Mouse (Mus musculus): Measurements from ENCODE around the gene Fbxo17.
A peak's percentile ranks its signal among the peaks of the same experiment; 100 is the strongest.
"Not testable (repeated sequence)": the region's sequence is repeated elsewhere in the genome, so short reads cannot be mapped to it uniquely, and the experiment has no call there.

Fbxo17 gene

GRCm38 (mm10) chr7:28716590-28717281 lies at the start of gene Fbxo17:
TSS of gene Fbxo17 (plus strand) at chr7:28716804.
- DNase-seq (ENCODE audit: low spot score in 2 of 2): peak in 1 of 2 experiments; percentile 59

DNA sequence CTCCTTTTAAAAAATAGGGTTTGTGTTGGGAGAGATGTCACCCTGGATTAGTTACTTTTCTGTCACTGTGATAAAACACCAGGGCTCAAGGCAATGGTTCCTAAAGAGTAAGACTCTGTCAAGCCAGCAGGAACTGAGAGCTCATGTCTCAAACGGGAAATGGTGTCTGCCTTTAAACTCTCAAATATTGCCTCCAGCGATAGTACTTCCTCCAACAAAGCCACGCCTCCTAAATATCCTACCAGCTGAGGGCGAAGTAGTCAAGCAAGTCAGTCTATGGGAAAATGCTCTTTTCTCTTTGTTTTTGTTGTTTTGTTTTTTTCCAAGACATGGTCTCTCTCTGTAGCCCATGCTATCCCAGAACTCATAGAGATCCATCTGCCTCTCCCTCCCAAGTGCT lies 45.4 kb upstream of the Fbxo17 start:
- peak; percentile 58 to 60 for DNase-seq (ENCODE audit: low spot score in 2 of 2)

GRCm38 (mm10) chr7:28672276-28672675 lies 44.3 kb upstream of the Fbxo17 start:
- peak; percentile 28 to 34 for DNase-seq (ENCODE audit: low spot score in 2 of 2)

- DNase-seq (ENCODE audit: low spot score in 2 of 2): not testable (repeated sequence)
Measured at GRCm38 (mm10) chr7:28672786-28673185, 43.8 kb upstream of the Fbxo17 start.

- no peak for DNase-seq (ENCODE audit: low spot score in 2 of 2)
Measured at GRCm38 (mm10) chr7:28674994-28675393, 41.6 kb upstream of the Fbxo17 start.

DNA sequence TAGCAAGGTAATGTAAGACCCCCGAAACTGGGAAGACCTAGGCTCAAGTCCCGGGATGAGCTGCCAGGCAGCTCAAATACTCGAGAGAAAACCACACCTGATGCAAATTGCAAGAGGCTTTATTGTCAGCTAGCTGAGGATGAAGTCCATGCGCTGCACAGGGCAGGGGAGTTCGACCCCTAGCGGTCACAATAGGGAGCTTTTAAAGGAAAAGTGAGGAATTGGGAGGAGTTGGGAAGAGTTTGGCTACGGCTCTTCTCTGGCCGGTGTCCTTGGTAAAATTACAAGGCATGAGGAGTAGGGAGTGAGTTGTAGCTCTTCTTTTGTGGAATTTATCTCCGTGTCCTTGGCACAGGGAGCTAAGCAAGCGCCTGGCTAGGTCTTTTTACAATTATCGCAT lies 40.9 kb upstream of the Fbxo17 start:
- no peak for DNase-seq (ENCODE audit: low spot score in 2 of 2)

GRCm38 (mm10) chr7:28676811-28677541 lies 39.6 kb upstream of the Fbxo17 start:
- DNase-seq (ENCODE audit: low spot score in 2 of 2): no peak

DNA sequence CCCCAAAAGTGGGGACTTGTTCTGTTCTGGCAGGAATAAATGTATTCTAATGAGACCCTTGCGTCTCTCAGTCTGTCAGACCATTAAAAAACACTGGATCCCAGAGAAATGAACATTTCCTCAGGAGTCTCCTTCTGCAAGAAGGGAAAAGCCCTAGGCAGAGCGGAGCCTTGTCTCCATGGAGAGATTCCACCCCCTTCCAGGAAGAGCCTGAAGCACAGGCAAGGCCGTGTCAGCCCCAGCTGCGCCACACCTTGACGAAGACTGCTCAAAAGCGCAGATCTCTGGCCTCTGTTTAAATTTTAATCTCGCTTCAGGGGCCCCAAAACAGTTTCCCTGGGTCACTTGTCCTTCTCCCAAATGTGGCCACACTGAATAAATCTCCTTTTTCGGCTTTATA lies 39.0 kb upstream of the Fbxo17 start:
- DNase-seq (ENCODE audit: low spot score in 2 of 2): no peak

GRCm38 (mm10) chr7:28691075-28691474 lies 25.5 kb upstream of the Fbxo17 start:
- no peak for DNase-seq (ENCODE audit: low spot score in 2 of 2)

DNA sequence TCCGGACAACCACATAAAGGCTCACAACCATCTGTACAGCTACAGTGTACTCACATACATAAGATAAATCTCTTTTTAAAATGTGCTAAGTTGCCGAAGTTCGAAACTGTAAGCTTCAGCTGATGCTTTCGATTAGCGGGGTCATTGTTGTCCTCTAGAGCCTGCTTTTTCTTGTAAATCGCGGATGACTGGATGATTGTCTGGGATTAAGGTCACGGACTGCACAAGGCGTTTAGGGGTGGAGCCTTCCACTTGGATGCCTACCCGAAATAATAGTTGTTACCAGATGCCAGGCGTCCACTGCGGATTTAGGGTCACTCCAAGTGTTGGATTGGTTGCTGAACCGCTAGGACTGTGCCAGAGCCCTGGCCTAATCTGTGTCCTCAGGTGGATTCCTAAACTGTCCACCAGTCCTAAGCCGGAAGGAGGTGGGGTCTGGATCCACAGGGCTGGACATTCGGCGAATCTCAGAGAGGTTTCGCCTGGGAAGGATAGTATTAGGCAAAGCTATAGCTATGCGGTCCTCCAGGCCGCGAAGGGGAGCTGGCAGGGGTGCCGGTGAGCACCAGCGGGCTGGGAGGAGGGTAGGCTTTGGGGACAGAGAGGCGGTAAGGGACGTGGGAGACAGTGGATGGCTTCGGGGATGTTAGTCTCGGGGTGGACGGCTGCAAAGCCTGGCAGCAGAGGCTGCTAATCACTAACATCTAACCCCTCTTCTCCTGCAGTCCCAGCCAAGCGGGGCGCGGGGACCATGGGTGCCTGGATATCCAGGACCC lies 23.9 kb upstream of the Fbxo17 start, which contains the start of gene Fbxo27:
Fbxo27 (plus strand) TSS at position 305 of the 776 bp plus-strand sequence.
- DNase-seq (ENCODE audit: low spot score in 2 of 2): no peak

DNA sequence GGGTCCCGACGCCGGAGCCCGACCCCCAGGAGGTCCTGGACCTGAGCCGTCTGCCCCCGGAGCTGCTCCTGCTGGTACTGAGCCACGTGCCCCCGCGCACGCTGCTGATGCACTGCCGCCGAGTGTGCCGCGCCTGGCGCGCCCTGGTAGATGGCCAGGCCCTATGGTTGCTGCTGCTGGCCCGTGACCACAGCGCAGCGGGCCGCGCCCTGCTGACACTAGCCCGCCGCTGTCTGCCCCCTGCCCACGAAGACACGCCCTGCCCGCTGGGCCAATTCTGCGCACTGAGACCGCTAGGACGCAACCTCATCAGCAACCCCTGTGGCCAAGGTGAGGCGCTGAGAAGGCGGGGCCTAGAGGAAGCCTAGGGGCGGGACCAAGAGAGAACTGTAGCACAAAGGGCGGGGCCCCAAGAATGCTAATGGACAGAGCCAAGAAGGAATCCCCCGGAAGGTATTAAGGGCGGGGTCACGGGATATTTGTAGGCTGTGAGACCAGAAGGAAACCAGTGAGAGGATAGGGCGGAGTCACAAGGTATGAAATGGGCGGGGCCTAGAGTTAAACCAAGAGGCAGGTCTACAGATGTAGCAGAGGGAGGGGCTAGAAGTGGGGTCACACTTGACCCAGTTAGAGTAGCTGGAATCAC lies 23.2 kb upstream of the Fbxo17 start:
- peak; percentile 88 to 95 for DNase-seq (ENCODE audit: low spot score in 2 of 2)

- peak; percentile 38 to 40 for DNase-seq (ENCODE audit: low spot score in 2 of 2)
Measured at GRCm38 (mm10) chr7:28694423-28694822, 22.2 kb upstream of the Fbxo17 start.

DNA sequence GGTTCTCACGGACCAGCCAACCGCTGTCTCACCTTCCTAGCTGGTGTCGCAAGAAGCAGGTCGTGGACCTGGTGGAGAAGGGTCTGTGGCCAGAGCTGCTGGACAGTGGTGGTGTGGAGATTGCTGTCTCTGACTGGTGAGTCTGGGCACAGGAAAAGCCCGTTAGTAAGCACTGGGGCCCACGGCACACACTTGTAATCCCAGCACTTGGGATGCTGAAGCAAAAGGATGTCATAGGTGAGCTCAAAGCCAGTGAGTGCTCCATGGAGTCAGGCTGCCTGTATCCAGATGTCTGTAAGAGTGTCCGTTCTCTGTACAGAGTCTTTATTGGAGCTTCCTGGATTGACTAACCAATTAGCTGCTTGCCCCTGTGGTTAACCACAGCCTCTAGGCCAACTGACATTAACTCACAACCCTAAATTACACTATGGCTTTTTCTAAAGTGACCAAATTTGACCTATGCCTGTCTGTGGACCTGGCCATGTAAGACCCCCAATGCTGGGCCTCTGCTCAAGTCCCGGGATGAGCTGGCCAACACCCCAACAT lies 21.6 kb upstream of the Fbxo17 start:
- DNase-seq (ENCODE audit: low spot score in 2 of 2): no peak

DNA sequence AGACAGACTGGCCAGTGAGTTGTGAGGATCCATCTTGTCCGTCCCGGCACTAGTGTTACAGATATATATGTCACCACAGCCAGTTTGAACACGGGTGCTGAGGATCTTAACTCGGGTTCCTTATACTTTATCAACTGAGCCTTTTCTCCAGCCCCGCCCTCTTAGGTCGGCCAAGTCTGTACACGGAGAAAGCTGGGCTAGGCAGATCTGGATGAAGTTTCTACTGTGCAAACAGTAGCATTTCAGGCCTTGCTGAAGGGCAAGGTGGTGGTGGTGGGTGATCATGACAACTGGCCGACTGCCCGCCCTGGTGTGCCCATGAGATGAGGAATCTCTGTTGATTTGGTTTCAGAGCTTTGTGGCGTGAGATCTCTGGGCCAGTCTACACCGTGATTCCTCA lies 19.3 kb upstream of the Fbxo17 start:
- no peak for DNase-seq (ENCODE audit: low spot score in 2 of 2)

- DNase-seq (ENCODE audit: low spot score in 2 of 2): no peak
Measured at GRCm38 (mm10) chr7:28700269-28700668, 16.3 kb upstream of the Fbxo17 start.

DNA sequence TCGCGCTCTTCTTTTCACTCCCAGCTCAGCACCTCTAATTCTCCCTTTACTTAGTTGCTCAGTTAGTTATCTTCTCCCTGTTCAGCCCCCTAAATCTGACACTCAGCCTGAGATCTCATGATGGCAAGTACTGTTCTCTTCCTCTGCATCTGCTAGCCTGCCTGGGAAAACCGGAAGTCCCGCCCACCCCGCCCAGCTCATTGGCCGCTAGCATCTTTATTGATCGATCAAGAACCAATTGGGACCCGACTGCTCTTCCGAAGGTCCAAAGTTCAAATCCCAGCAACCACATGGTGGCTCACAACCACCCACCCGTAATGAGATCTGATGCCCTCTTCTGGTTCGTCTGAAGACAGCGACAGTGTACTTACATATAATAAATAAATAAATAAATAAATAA lies 15.3 kb upstream of the Fbxo17 start:
- not testable (repeated sequence) for DNase-seq (ENCODE audit: low spot score in 2 of 2)

GRCm38 (mm10) chr7:28702601-28703143 lies 13.9 kb upstream of the Fbxo17 start:
- DNase-seq (ENCODE audit: low spot score in 2 of 2): no peak

DNA sequence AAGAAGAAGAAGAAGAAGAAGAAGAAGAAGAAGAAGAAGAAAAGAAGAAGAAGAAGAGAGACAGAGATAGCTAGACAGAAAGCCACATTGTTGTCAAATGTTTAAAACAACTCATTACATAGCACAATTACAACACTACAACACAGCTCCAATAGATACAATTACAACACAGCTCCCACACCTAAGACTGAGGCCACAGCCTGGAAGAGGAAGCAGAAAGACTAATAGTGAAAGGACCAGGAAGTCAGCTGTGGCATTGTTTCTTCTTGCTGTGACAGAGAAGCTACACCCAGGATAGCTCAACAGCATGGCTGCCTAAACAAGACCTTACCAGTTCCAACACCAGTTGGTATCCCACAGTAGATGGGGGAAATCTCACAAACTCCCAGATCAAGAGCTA lies 7.2 kb upstream of the Fbxo17 start:
- no peak for DNase-seq (ENCODE audit: low spot score in 2 of 2)

- no peak for DNase-seq (ENCODE audit: low spot score in 2 of 2)
Measured at GRCm38 (mm10) chr7:28710962-28711361, 5.6 kb upstream of the Fbxo17 start.

DNA sequence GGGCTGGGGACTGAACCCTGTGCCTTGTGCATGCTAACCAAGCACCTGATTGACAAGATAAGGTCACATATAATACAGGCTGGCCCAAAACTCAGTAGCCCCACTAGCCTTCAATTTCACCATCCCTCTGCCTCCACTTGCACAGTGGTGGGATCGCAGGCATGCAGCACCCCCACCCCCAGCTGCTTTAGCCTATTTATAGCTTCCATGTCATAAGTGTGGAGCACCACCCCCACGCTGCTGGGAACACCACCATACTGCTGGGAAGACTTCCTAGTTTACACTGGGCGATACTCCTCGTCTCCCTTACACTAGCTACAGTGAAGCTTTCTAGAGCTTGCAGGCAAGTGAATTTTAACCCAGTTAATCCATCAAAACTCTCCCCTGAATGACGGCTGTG lies 1.9 kb upstream of the Fbxo17 start:
- DNase-seq (ENCODE audit: low spot score in 2 of 2): no peak

DNA sequence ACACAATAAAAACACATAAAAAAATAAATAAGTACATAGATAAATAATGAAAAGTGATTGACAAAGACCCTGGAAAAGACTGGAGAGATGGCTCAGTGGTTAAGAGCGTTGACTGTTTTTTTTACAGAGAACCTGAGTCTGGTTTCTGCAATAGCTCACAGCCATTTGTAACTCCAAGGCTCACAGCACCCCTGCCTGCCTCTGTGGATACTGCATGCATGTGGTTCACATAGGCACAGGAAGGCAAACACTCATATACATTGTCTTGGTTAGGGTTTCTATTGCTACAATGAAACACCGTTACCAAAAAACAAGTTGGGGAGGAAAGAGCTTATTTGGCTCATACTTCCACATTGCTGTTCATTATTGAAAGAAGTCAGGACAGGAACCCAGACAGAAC lies 1.0 kb upstream of the Fbxo17 start:
- DNase-seq (ENCODE audit: low spot score in 2 of 2): no peak
